Mouse (Mus musculus) neural tube, embryonic 10.5 days (tissue): ENCODE data around the gene Pigt.

Experiments
- DNase-seq: peaks from one replicate; pipeline ENCODE4 v3.0.0-alpha.2; 2017; ENCODE audit warnings: low spot score; ENCODE audit errors: extremely low spot score

Gene Pigt

GRCm38 (mm10) chr2:164520782-164521181 lies 23.5 kb downstream of the Pigt start:
- DNase-seq = peak; percentile 40

DNA sequence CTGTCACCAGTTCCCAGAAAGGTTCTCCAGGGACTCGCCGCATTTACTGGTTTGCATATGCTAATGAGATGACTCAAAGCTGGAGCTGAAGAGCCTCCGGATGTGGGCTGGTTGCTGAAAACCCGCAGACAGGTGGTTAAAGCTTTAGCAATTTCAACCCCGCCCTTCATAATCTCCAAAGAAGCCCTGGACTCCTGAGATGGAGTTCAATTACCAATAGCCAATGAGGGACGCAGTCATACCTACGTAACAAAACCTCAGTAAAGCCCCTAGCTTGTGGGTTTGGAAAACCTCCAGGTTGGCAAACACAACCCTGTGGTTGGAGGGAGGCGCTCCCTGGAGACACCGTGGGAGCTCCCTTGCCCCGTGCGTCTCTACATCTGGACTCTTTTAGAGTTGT lies 24.5 kb downstream of the Pigt start:
- DNase-seq = no peak

DNA sequence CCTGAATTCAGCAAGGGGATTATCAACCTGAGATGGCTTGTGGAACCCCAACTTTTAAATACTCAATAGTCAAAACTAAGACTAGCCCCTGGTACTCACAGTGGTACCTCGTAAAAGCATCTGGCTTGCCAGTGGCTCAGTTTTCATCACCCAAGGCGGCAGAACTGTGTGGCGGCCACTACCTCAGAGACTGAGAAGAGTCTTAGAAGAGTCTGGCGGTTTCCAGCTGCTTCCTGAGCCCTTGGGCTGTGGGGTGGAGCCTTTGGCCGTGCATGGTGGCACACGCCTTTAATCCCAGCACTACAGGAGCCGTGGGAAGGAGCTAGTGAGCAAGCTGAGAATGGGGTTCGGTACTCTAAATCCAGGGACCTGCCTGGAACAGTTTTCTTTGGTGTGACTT lies 25.0 kb downstream of the Pigt start:
- DNase-seq = no peak

GRCm38 (mm10) chr2:164523301-164523773 lies 26.0 kb downstream of the Pigt start:
- DNase-seq = no peak

DNA sequence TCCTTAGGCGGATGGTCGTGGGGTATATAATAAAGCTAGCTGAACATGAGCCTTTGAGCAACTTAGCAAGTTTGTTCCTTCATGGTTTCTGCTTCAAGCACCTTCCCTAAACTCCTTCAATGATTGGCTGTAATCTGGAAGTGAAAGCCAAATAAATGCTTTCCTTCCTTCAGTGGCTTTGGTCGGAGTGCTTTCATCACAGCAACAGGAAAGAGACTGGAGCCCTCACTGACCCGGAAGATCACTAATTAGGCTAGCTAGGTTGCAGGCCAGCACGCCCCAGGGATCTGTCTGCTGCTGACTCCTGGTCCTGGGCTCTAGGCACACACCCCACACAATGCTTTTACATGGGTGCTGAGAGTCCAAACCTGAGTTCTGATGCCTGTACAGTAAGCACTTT lies 31.2 kb downstream of the Pigt start:
- DNase-seq = no peak

- DNase-seq = peak; percentile 73
Observed at GRCm38 (mm10) chr2:164531169-164531568, 33.8 kb downstream of the Pigt start.

- DNase-seq = no peak
Observed at GRCm38 (mm10) chr2:164534315-164534714, 37.0 kb downstream of the Pigt start.

GRCm38 (mm10) chr2:164537003-164537402 lies 39.7 kb downstream of the Pigt start:
- DNase-seq = no peak

DNA sequence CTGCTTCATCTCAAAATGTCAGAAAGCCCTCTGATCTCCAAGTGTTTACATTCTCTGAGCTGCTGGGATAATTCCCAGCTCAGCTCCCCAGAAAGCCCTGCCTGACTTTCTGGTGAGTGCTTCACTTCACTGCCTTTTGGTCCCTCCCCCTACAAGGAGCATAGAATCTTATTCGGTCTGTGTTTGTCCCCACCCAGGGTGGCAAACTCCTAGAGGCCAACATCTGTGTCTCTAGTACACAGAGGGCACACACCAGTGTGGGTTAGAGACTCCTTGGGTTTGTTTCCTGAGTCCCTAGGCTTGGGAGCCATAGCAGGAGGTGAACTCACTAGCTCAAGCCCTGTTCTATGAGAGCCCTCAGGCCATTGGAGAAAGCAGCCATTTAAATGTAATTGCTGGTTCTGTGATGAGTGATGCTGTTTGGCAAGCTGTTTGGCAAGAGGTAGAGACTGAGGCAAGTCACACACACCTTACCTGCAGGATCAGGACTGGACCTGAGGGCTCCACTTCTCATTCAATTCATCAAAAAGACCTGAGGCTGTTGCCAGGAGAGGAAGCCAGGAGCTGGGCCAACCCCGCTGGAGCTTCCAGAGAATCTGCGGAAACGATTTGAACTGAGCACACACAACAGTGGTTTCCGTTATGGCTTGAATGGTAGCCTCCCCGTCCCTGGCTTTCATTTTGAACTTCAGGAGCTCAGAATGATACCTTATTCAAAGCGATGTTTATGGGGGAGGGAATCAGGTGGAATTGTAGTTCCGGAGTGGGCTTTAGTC lies 43.5 kb downstream of the Pigt start:
- DNase-seq = no peak

GRCm38 (mm10) chr2:164542132-164542531 lies 44.8 kb downstream of the Pigt start:
- no peak for DNase-seq

- no peak for DNase-seq
Observed at GRCm38 (mm10) chr2:164542598-164542997, 45.3 kb downstream of the Pigt start.

DNA sequence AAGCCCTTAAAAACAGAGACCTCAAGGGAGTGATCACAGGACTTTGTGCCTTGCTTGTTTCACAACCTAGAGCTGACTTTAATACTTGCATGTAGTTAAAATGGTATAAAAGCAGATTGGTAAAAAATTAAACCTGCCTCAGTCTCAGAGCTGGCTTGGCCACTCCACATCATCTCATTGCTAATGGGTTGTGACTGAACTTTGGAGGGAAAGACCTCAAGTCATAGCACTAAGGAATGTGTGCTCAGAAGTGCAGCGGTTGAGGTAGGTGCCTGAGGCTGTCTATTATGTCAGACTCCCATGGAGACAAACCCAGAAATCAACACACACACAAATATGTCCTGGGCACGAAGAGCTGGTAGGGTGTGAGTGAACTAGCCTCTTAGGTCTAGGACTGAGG lies 46.4 kb downstream of the Pigt start:
- DNase-seq = no peak

GRCm38 (mm10) chr2:164544454-164545097 lies 47.3 kb downstream of the Pigt start:
- no peak for DNase-seq

GRCm38 (mm10) chr2:164549338-164549737 lies 52.0 kb downstream of the Pigt start:
- DNase-seq = no peak

- DNase-seq = no peak
Observed at GRCm38 (mm10) chr2:164549963-164550894, 52.9 kb downstream of the Pigt start.

DNA sequence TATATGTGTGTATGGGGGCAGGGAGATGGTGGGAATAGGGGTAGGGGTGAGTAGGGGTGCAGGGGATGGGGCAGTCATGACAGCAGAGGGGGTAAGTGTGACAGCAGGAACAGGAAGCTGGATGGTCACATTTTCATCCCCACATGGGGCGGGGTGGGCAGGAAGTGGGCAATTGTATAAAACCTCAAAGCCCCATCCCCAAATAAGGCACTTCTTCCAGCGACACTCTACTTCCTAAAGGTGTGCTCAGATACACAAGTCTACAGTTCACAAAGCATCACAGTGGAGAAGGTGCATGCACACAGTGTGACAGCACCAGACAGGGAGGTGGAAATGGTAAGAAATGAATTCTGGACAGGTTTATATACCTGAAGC lies 53.6 kb downstream of the Pigt start:
- DNase-seq = no peak

GRCm38 (mm10) chr2:164551502-164551901 lies 54.2 kb downstream of the Pigt start:
- no peak for DNase-seq
